Mouse (Mus musculus) bone marrow, adult 2 months (tissue): ENCODE results near the gene Mbd3.

Experiments
- CTCF ChIP-seq: fragments of 200-500 bp; IDR thresholded peaks from 2 replicates; pipeline ENCODE4 v1.5.1; 2011; ENCODE audit warnings: low read length, control low read depth; ENCODE audit not compliant: control insufficient read depth, insufficient read depth
- POLR2A ChIP-seq: fragments of 200-500 bp; IDR thresholded peaks from 2 replicates; pipeline ENCODE4 v1.6.1; 2011; ENCODE audit warnings: low read depth, mild to moderate bottlenecking, control low read depth, low read length, borderline replicate concordance; ENCODE audit not compliant: control insufficient read depth

DNA sequence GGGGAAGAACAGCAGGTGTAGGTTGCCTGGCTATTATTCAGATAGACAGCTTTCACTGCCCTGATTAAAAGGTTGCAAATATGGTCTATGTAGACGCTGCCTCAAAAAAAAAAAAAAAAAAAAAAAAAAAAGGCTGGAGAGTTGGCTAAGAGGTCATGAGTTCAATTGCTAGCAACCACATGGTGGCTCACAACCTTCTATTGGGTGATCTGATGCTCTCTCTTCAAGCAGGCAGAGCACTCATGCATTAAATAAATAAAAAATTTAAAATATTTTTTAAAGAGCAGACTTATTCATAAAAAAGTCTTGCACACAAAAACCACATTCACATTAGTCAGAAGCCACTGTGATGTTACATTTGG is 1.2 kb downstream of the Mbd3 start:
- no peak for TF ChIP-seq CTCF
- TF ChIP-seq POLR2A = no peak
